Mouse (Mus musculus): Measurements from ENCODE around the gene Agl. TPM values are rescaled to one million over a fixed set of nuclear protein-coding genes. Genes with fewer than 3 reads are reported as not detected.
A peak's percentile ranks its signal among the peaks of the same experiment; 100 is the strongest.
"Not testable (repeated sequence)": the region's sequence is repeated elsewhere in the genome, so short reads cannot be mapped to it uniquely, and the experiment has no call there.

The Agl gene
- polyA plus RNA-seq, 1 experiment from 2014 or later: 15.9 TPM

- no peaks in the 10 kb centered on the region for H3K9me3 ChIP-seq
- ATAC-seq (ENCODE audit: low FRiP score): no peak
- H3K27ac ChIP-seq: no peak overlapping the region
- no peak overlapping the region for H3K4me2 ChIP-seq
- no peak overlapping the region for H3K9ac ChIP-seq
- H3K4me3 ChIP-seq (replicated peaks): no peak overlapping the region
- 90% methylated on average over 2 of the region's 2 CpGs for WGBS
- peaks cover 51% of the 10 kb centered on the region for H3K36me3 ChIP-seq (replicated peaks)
- no peaks in the 10 kb centered on the region for H3K4me1 ChIP-seq
- H3K27me3 ChIP-seq: no peaks in the 10 kb centered on the region
These were observed 31.0 kb downstream of the Agl start for GRCm38 (mm10) chr3:116776961-116777360.

- no peak for ATAC-seq (ENCODE audit: low FRiP score)
- H3K9me3 ChIP-seq: no peaks in the 10 kb centered on the region
- peaks cover 42% of the 10 kb centered on the region for H3K36me3 ChIP-seq (replicated peaks)
- no peak overlapping the region for H3K4me2 ChIP-seq
- no peak overlapping the region for H3K4me3 ChIP-seq (replicated peaks)
- WGBS: 91% methylated on average over 12 of the region's 12 CpGs
- no peaks in the 10 kb centered on the region for H3K4me1 ChIP-seq
- no peak overlapping the region for H3K9ac ChIP-seq
- H3K27me3 ChIP-seq: no peaks in the 10 kb centered on the region
- H3K27ac ChIP-seq: no peak overlapping the region
These were observed 34.1 kb downstream of the Agl start for GRCm38 (mm10) chr3:116773836-116774235.

GRCm38 (mm10) chr3:116771597-116771996 lies 36.4 kb downstream of the Agl start:
- H3K27me3 ChIP-seq: no peaks in the 10 kb centered on the region
- peaks cover 37% of the 10 kb centered on the region for H3K36me3 ChIP-seq (replicated peaks)
- 94% methylated on average over 2 of the region's 2 CpGs for WGBS
- ATAC-seq (ENCODE audit: low FRiP score): no peak
- no peaks in the 10 kb centered on the region for H3K9me3 ChIP-seq
- no peak overlapping the region for H3K27ac ChIP-seq
- H3K4me1 ChIP-seq: no peaks in the 10 kb centered on the region
- no peak overlapping the region for H3K4me3 ChIP-seq (replicated peaks)
- H3K9ac ChIP-seq: no peak overlapping the region
- H3K4me2 ChIP-seq: no peak overlapping the region

GRCm38 (mm10) chr3:116766963-116767362 lies 41.0 kb downstream of the Agl start:
- 91% methylated on average over 7 of the region's 7 CpGs for WGBS
- not testable (repeated sequence) for H3K4me1 ChIP-seq; H3K27me3 ChIP-seq; H3K9ac ChIP-seq; ATAC-seq (ENCODE audit: low FRiP score); H3K27ac ChIP-seq; H3K4me2 ChIP-seq; H3K4me3 ChIP-seq (replicated peaks); H3K9me3 ChIP-seq
- H3K36me3 ChIP-seq (replicated peaks): peaks cover 29% of the 10 kb centered on the region

GRCm38 (mm10) chr3:116752818-116753217 lies 55.1 kb downstream of the Agl start:
- Histone ChIP-seq H3K4me3 (replicated peaks) (no peak overlapping the region), H3K4me1 (no peaks in the 10 kb centered on the region), H3K9ac (no peak overlapping the region), H3K27ac (no peak overlapping the region), H3K9me3 (no peaks in the 10 kb centered on the region), H3K4me2 (no peak overlapping the region), H3K36me3 (replicated peaks) (peaks cover 18% of the 10 kb centered on the region), H3K27me3 (no peaks in the 10 kb centered on the region)
- 93% methylated on average over 8 of the region's 8 CpGs for WGBS
- no peak for ATAC-seq (ENCODE audit: low FRiP score)

- Histone ChIP-seq H3K27ac (no peak overlapping the region), H3K27me3 (no peaks in the 10 kb centered on the region), H3K9ac (no peak overlapping the region), H3K9me3 (no peaks in the 10 kb centered on the region), H3K4me3 (replicated peaks) (no peak overlapping the region), H3K4me2 (no peak overlapping the region), H3K36me3 (replicated peaks) (peaks cover 16% of the 10 kb centered on the region), H3K4me1 (no peaks in the 10 kb centered on the region)
- ATAC-seq (ENCODE audit: low FRiP score): no peak; the same call in 1 of the 2 replicates
- WGBS: 76% methylated on average over 4 of the region's 4 CpGs
These were observed 56.6 kb downstream of the Agl start for GRCm38 (mm10) chr3:116751191-116751860.

- ATAC-seq (ENCODE audit: low FRiP score): peak; percentile 33; the same call in 1 of the 2 replicates
- no peak overlapping the region for H3K4me3 ChIP-seq (replicated peaks)
- WGBS: 52% methylated on average over 8 of the region's 8 CpGs
- H3K36me3 ChIP-seq (replicated peaks): 0 out of 2 replicates have a peak, but pooled peaks cover 12% of the 10 kb centered on the region
- no peak overlapping the region for H3K9ac ChIP-seq
- no peaks in the 10 kb centered on the region for H3K9me3 ChIP-seq
- H3K27me3 ChIP-seq: no peaks in the 10 kb centered on the region
- H3K4me1 ChIP-seq: no peaks in the 10 kb centered on the region
- H3K4me2 ChIP-seq: no peak overlapping the region
- H3K27ac ChIP-seq: no peak overlapping the region
These were observed 59.4 kb downstream of the Agl start for GRCm38 (mm10) chr3:116748391-116749170.

GRCm38 (mm10) chr3:116747648-116748047 lies 60.3 kb downstream of the Agl start:
- not testable (repeated sequence) for H3K27ac ChIP-seq; H3K9me3 ChIP-seq; H3K9ac ChIP-seq; H3K4me2 ChIP-seq; H3K27me3 ChIP-seq; H3K4me1 ChIP-seq; ATAC-seq (ENCODE audit: low FRiP score); H3K4me3 ChIP-seq (replicated peaks); H3K36me3 ChIP-seq (replicated peaks)
- 91% methylated on average over 7 of the region's 7 CpGs for WGBS

GRCm38 (mm10) chr3:116740963-116741362 lies 67.0 kb downstream of the Agl start:
- Histone ChIP-seq H3K36me3 (replicated peaks) (0 out of 2 replicates have a peak, but pooled peaks cover 9% of the 10 kb centered on the region), H3K27me3 (no peaks in the 10 kb centered on the region), H3K4me2 (no peak overlapping the region), H3K4me3 (replicated peaks) (no peak overlapping the region), H3K9me3 (no peaks in the 10 kb centered on the region), H3K4me1 (no peaks in the 10 kb centered on the region), H3K9ac (no peak overlapping the region), H3K27ac (no peak overlapping the region)
- WGBS: 92% methylated on average over 9 of the region's 9 CpGs
- no peak for ATAC-seq (ENCODE audit: low FRiP score)

GRCm38 (mm10) chr3:116740106-116740505 lies 67.9 kb downstream of the Agl start:
- Histone ChIP-seq H3K27me3 (no peaks in the 10 kb centered on the region), H3K36me3 (replicated peaks) (0 out of 2 replicates have a peak, but pooled peaks cover 9% of the 10 kb centered on the region), H3K4me3 (replicated peaks) (no peak overlapping the region), H3K4me1 (no peaks in the 10 kb centered on the region), H3K27ac (no peak overlapping the region), H3K4me2 (no peak overlapping the region), H3K9me3 (no peaks in the 10 kb centered on the region), H3K9ac (no peak overlapping the region)
- 93% methylated on average over 5 of the region's 5 CpGs for WGBS
- ATAC-seq (ENCODE audit: low FRiP score): no peak

- H3K4me2 ChIP-seq: no peak overlapping the region
- no peak overlapping the region for H3K27ac ChIP-seq
- WGBS: 80% methylated on average over 8 of the region's 8 CpGs
These were observed 70.6 kb downstream of the Agl start for GRCm38 (mm10) chr3:116737326-116737731.

GRCm38 (mm10) chr3:116729483-116730174 lies 78.3 kb downstream of the Agl start:
- no peak overlapping the region for H3K9ac ChIP-seq
- no peak overlapping the region for H3K27ac ChIP-seq
- H3K4me2 ChIP-seq: no peak overlapping the region
- 0 out of 2 replicates have a peak, but pooled peaks cover 3% of the 10 kb centered on the region for H3K27me3 ChIP-seq
- H3K4me3 ChIP-seq (replicated peaks): no peak overlapping the region
- no peaks in the 10 kb centered on the region; the same call in 1 of the 2 replicates for H3K4me1 ChIP-seq
- H3K36me3 ChIP-seq (replicated peaks): no peaks in the 10 kb centered on the region
- ATAC-seq (ENCODE audit: low FRiP score): no peak
- 58% methylated on average over 2 of the region's 2 CpGs for WGBS
- no peaks in the 10 kb centered on the region for H3K9me3 ChIP-seq

More at GRCm38 (mm10) chr3:116737326-116737731, 70.6 kb downstream of the Agl start:
- Histone ChIP-seq H3K27me3 (no peaks in the 10 kb centered on the region), H3K4me3 (replicated peaks) (no peak overlapping the region), H3K9ac (no peak overlapping the region), H3K9me3 (no peaks in the 10 kb centered on the region), H3K36me3 (replicated peaks) (no peaks in the 10 kb centered on the region), H3K4me1 (no peaks in the 10 kb centered on the region)
- ATAC-seq (ENCODE audit: low FRiP score): no peak
